Mouse (Mus musculus) MEL (cell line): ENCODE data around the gene Olfr1369-ps1. TPM values are rescaled to one million over a fixed set of nuclear protein-coding genes. Genes with fewer than 3 reads are reported as not detected.

Source experiments
- polyA plus RNA-seq, 2 experiments: library from polyadenylated mRNA; stranded (reverse) in 1 of 2; unstranded in 1 of 2; fragments of >175 nt in 1 of 2; fragments of >200 nt in 1 of 2; gene quantifications; 2 replicates each; pipeline versions ENCODE4 v1.2.1 to v1.2.4; 2012; ENCODE audit warnings: low replicate concordance in 2 of 2, low read depth in 1 of 2; ENCODE audit not compliant: insufficient read length in 2 of 2, insufficient read depth in 1 of 2, missing spikeins in 1 of 2
- total RNA-seq: library from RNA; depleted of rRNA; stranded (reverse); fragments of 300-350 nt; gene quantifications from 2 replicates; pipeline ENCODE4 v1.2.3, GENCODE M21; 2012; rRNA removed

Olfr1369-ps1 gene
- total and polyA plus RNA-seq, 3 experiments = 0.74 TPM; not detected in 2

Other genes starting within 250 kb of the Olfr1369-ps1 start
- not detected in 2 replicates for gene Olfr1370, start 36.5 kb upstream of the Olfr1369-ps1 start, total RNA-seq
- not detected for gene Olfr1370, start 36.5 kb upstream of the Olfr1369-ps1 start, polyA plus RNA-seq
- not detected in 2 replicates for gene Olfr263, start 18.2 kb downstream of the Olfr1369-ps1 start, total RNA-seq
- not detected for gene Olfr263, start 18.2 kb downstream of the Olfr1369-ps1 start, polyA plus RNA-seq
- not detected in 2 replicates for gene Olfr1368, start 34.4 kb downstream of the Olfr1369-ps1 start, total RNA-seq
- not detected for gene Olfr1368, start 34.4 kb downstream of the Olfr1369-ps1 start, polyA plus RNA-seq
- 257 and 258 TPM in 2 replicates for gene Trim27, start 68.0 kb downstream of the Olfr1369-ps1 start, total RNA-seq
- 100 to 1,000 TPM; 311 to 339 TPM for gene Trim27, start 68.0 kb downstream of the Olfr1369-ps1 start, polyA plus RNA-seq
- gene Gpx5, start 181.2 kb downstream of the Olfr1369-ps1 start, total RNA-seq = not detected in 2 replicates
- gene Gpx5, start 181.2 kb downstream of the Olfr1369-ps1 start, polyA plus RNA-seq = not detected
- gene Gpx6, start 200.6 kb downstream of the Olfr1369-ps1 start, total RNA-seq = not detected in 2 replicates
- not detected for gene Gpx6, start 200.6 kb downstream of the Olfr1369-ps1 start, polyA plus RNA-seq
- not detected in 2 replicates for gene Olfr1367, start 235.4 kb downstream of the Olfr1369-ps1 start, total RNA-seq
- gene Olfr1367, start 235.4 kb downstream of the Olfr1369-ps1 start, polyA plus RNA-seq = not detected